Mouse (Mus musculus): ENCODE measurements around the gene Usp29.
A peak's percentile ranks its signal among the peaks of the same experiment; 100 is the strongest.

The Usp29 gene

GRCm38 (mm10) chr7:6730241-6730640, at the start of gene Usp29, which contains the start of gene Peg3:
Gene Usp29, plus strand, starts transcription at chr7:6730578.
Gene Peg3, minus strand, starts transcription at chr7:6730431.
- DNase-seq, result peak; percentile 94 to 96

- DNase-seq, result no peak
Measured at GRCm38 (mm10) chr7:6685511-6685910, 44.9 kb upstream of the Usp29 start.

- DNase-seq, result peak; percentile 92 to 95
Measured at GRCm38 (mm10) chr7:6696241-6697045, 33.9 kb upstream of the Usp29 start, which contains the start of gene Zim1. Gene Zim1, minus strand, starts transcription at chr7:6696450.

- DNase-seq, result peak in 1 of 2 experiments; percentile 0
Measured at GRCm38 (mm10) chr7:6699230-6699629, 31.1 kb upstream of the Usp29 start.

- peak; percentile 56 to 67 for DNase-seq
Measured at GRCm38 (mm10) chr7:6707416-6708015, 22.9 kb upstream of the Usp29 start.

- no peak for DNase-seq
Measured at GRCm38 (mm10) chr7:6708451-6709180, 21.8 kb upstream of the Usp29 start.

- no peak for DNase-seq
Measured at GRCm38 (mm10) chr7:6709396-6709795, 21.0 kb upstream of the Usp29 start.

- peak; percentile 91 to 94 for DNase-seq
Measured at GRCm38 (mm10) chr7:6727351-6728121, 2.8 kb upstream of the Usp29 start.

GRCm38 (mm10) chr7:6728263-6728931, 2.0 kb upstream of the Usp29 start:
- peak; percentile 95 to 96 for DNase-seq

GRCm38 (mm10) chr7:6729061-6729817, 1.1 kb upstream of the Usp29 start:
- peak; percentile 98 to 99 for DNase-seq

GRCm38 (mm10) chr7:6730801-6731200, 423 bp downstream of the Usp29 start:
- DNase-seq, result peak; percentile 55 to 63

GRCm38 (mm10) chr7:6731373-6731772, 995 bp downstream of the Usp29 start:
- DNase-seq, result peak in 1 of 2 experiments; percentile 35

- DNase-seq, result peak in 1 of 2 experiments; percentile 23
Measured at GRCm38 (mm10) chr7:6731930-6732329, 1.6 kb downstream of the Usp29 start.

GRCm38 (mm10) chr7:6736060-6736459, 5.7 kb downstream of the Usp29 start:
- DNase-seq, result no peak

- no peak for DNase-seq
Measured at GRCm38 (mm10) chr7:6744281-6744904, 14.0 kb downstream of the Usp29 start.

- peak; percentile 24 to 54 for DNase-seq
Measured at GRCm38 (mm10) chr7:6749196-6749595, 18.8 kb downstream of the Usp29 start.

- DNase-seq, result no peak
Measured at GRCm38 (mm10) chr7:6753440-6753839, 23.1 kb downstream of the Usp29 start.

- DNase-seq, result no peak
Measured at GRCm38 (mm10) chr7:6756777-6757291, 26.5 kb downstream of the Usp29 start.

- DNase-seq, result no peak
Measured at GRCm38 (mm10) chr7:6759698-6760097, 29.3 kb downstream of the Usp29 start.

GRCm38 (mm10) chr7:6760170-6760569, 29.8 kb downstream of the Usp29 start:
- DNase-seq, result no peak
